In the genomic region with DNA sequence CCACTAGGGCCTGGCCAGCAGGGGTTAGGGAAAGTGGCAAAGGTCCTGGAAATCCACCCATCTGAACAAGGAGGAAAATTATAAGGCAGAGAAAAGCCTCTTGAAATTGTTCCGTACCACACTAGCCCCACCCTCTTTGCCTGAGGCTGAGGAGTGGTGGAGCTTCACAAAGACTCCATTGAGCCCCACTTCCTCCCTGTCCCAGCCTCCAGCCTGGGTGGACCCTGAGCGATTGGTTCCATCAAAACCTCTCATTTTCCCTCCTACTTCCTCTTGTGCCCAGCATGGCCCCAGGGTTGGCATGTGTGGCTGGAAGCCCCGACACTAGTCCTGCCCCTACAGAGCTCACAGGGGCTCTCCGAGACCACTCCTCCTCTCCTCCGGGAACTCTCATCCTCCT, we compare ENCODE assay signal across 23 mouse cellular contexts. TPM values are rescaled to one million over a fixed set of nuclear protein-coding genes. Genes with fewer than 3 reads are reported as not detected.
DNase-seq lines count a peak whose midpoint lies in the region; ATAC-seq and TF ChIP-seq lines count a peak whose summit lies in the region.
"Had no signal": no experiment of that assay in that cellular context is flagged by ENCODE, and none has a peak within 500 bp of the region (broad histone marks: within the 10 kb centered on the region; RNA-seq: fewer than 3 reads in every experiment).

No protein-coding gene starts in this region.

- no peak for TF ChIP-seq CTCF in ES-Bruce4 (IDR thresholded peaks at IDR 0.05; ENCODE audit: low read depth, low read length)

- no peaks in the 10 kb centered on the region for H3K9me3 ChIP-seq in hindbrain, embryonic 10.5 days
- no peaks in the 10 kb centered on the region for H3K9me3 ChIP-seq in hindbrain, embryonic 12.5 days (replicated peaks)
- no peaks in the 10 kb centered on the region for H3K9me3 ChIP-seq in ES-Bruce4 (replicated peaks; ENCODE audit: control insufficient read depth, insufficient read depth, low read length, poor library complexity, severe bottlenecking)
- no peaks in the 10 kb centered on the region for H3K9me3 ChIP-seq in embryonic facial prominence, embryonic 13.5 days
- H3K9me3 ChIP-seq in limb, embryonic 13.5 days, result no peaks in the 10 kb centered on the region
- H3K9me3 ChIP-seq: embryonic facial prominence, embryonic 12.5 days; liver, embryonic 12.5 days; midbrain, embryonic 12.5 days had no signal

- no peak for ATAC-seq in hindbrain, embryonic 12.5 days (ENCODE audit: low FRiP score)
- ATAC-seq in embryonic facial prominence, embryonic 13.5 days (ENCODE audit: insufficient number of reproducible peaks, insufficient read depth, low FRiP score, low TSS enrichment, low read depth), result no peak
- no peak for ATAC-seq in limb, embryonic 13.5 days (ENCODE audit: low FRiP score, low read depth)
- ATAC-seq: liver, embryonic 12.5 days had no signal

- peaks cover 25% of the 10 kb centered on the region for H3K4me1 ChIP-seq in hindbrain, embryonic 10.5 days (replicated peaks)
- peaks cover 13% of the 10 kb centered on the region for H3K4me1 ChIP-seq in hindbrain, embryonic 12.5 days
- H3K4me1 ChIP-seq in ES-Bruce4 (ENCODE audit: control insufficient read depth, insufficient read depth, low read length), result peaks cover 2% of the 10 kb centered on the region
- peaks cover 73% of the 10 kb centered on the region for H3K4me1 ChIP-seq in embryonic facial prominence, embryonic 13.5 days
- H3K4me1 ChIP-seq in limb, embryonic 13.5 days, result peaks cover 79% of the 10 kb centered on the region
- H3K4me1 ChIP-seq: liver, embryonic 12.5 days; midbrain, embryonic 12.5 days had no signal

- no peak overlapping the region for H3K4me3 ChIP-seq in hindbrain, embryonic 10.5 days
- no peak overlapping the region for H3K4me3 ChIP-seq in hindbrain, embryonic 12.5 days
- H3K4me3 ChIP-seq in ES-Bruce4 (ENCODE audit: low read depth, low read length), result no peak overlapping the region
- H3K4me3 ChIP-seq in embryonic facial prominence, embryonic 13.5 days, result no peak overlapping the region
- no peak overlapping the region for H3K4me3 ChIP-seq in limb, embryonic 13.5 days
- H3K4me3 ChIP-seq: embryonic facial prominence, embryonic 12.5 days; liver, embryonic 12.5 days; midbrain, embryonic 12.5 days; myocyte had no signal

- no peaks in the 10 kb centered on the region for H3K36me3 ChIP-seq in hindbrain, embryonic 10.5 days
- no peaks in the 10 kb centered on the region for H3K36me3 ChIP-seq in hindbrain, embryonic 12.5 days
- no peaks in the 10 kb centered on the region for H3K36me3 ChIP-seq in ES-Bruce4 (ENCODE audit: control insufficient read depth, insufficient read depth, low read length, poor library complexity, severe bottlenecking)
- H3K36me3 ChIP-seq in embryonic facial prominence, embryonic 13.5 days, result no peaks in the 10 kb centered on the region
- 0 out of 2 replicates have a peak, but pooled peaks cover 15% of the 10 kb centered on the region for H3K36me3 ChIP-seq in limb, embryonic 13.5 days
- H3K36me3 ChIP-seq: embryonic facial prominence, embryonic 12.5 days; liver, embryonic 12.5 days; midbrain, embryonic 12.5 days had no signal

- H3K9ac ChIP-seq in hindbrain, embryonic 12.5 days, result no peak overlapping the region
- H3K9ac ChIP-seq in ES-Bruce4 (ENCODE audit: low read depth, poor library complexity, severe bottlenecking), result no peak overlapping the region
- no peak overlapping the region for H3K9ac ChIP-seq in embryonic facial prominence, embryonic 13.5 days
- no peak overlapping the region for H3K9ac ChIP-seq in limb, embryonic 13.5 days
- H3K9ac ChIP-seq: embryonic facial prominence, embryonic 12.5 days; liver, embryonic 12.5 days; lung, embryonic 14.5 days; midbrain, embryonic 12.5 days had no signal

- TF ChIP-seq EP300 in ES-Bruce4 (IDR thresholded peaks at IDR 0.05; ENCODE audit: insufficient read depth, low read depth, low read length), result 0 out of 2 replicates have a peak, but pooled peaks have one; percentile 36

- peak overlapping the region; percentile 45; the same call in 1 of the 2 replicates for H3K27ac ChIP-seq in hindbrain, embryonic 10.5 days
- no peak overlapping the region for H3K27ac ChIP-seq in hindbrain, embryonic 12.5 days
- H3K27ac ChIP-seq in ES-Bruce4 (ENCODE audit: insufficient read depth, low read length), result no peak overlapping the region
- H3K27ac ChIP-seq in embryonic facial prominence, embryonic 13.5 days, result peak overlapping the region; percentile 55; the same call in 1 of the 2 replicates
- peak overlapping the region; percentile 63; the same call in 1 of the 2 replicates for H3K27ac ChIP-seq in limb, embryonic 13.5 days
- H3K27ac ChIP-seq: embryonic facial prominence, embryonic 12.5 days; liver, embryonic 12.5 days; macrophage; midbrain, embryonic 12.5 days had no signal

- 0 out of 2 replicates have a peak, but pooled peaks cover 7% of the 10 kb centered on the region for H3K27me3 ChIP-seq in hindbrain, embryonic 10.5 days (ENCODE audit: insufficient read depth, poor library complexity, severe bottlenecking)
- H3K27me3 ChIP-seq in hindbrain, embryonic 12.5 days, result 0 out of 2 replicates have a peak, but pooled peaks cover 4% of the 10 kb centered on the region
- no peaks in the 10 kb centered on the region for H3K27me3 ChIP-seq in ES-Bruce4 (ENCODE audit: control insufficient read depth, insufficient read depth, low read length, poor library complexity, severe bottlenecking)
- no peaks in the 10 kb centered on the region for H3K27me3 ChIP-seq in embryonic facial prominence, embryonic 13.5 days
- H3K27me3 ChIP-seq in limb, embryonic 13.5 days, result no peaks in the 10 kb centered on the region

- TF ChIP-seq POLR2A in ES-Bruce4 (IDR thresholded peaks at IDR 0.05; ENCODE audit: insufficient read depth, low read length), result no peak

- H3K4me2 ChIP-seq in hindbrain, embryonic 12.5 days (replicated peaks), result no peak overlapping the region
- H3K4me2 ChIP-seq in embryonic facial prominence, embryonic 13.5 days, result no peak overlapping the region
- H3K4me2 ChIP-seq in limb, embryonic 13.5 days (replicated peaks), result no peak overlapping the region
- H3K4me2 ChIP-seq: embryonic facial prominence, embryonic 12.5 days; liver, embryonic 12.5 days; lung, embryonic 14.5 days; midbrain, embryonic 12.5 days had no signal

- no peak for DNase-seq in hindbrain, embryonic 10.5 days (ENCODE audit: low spot score)
- no peak for DNase-seq in adrenal gland, adult 8-10 months
- DNase-seq in urinary bladder, postnatal 4 days (ENCODE audit: low spot score in 2 of 2), result no peak
- no peak for DNase-seq in B cell, adult 2 months
- DNase-seq: cerebellum, adult 11-12 months; spleen, adult 18-20 months; thymus, postnatal 14 days had no signal

- WGBS in hindbrain, embryonic 10.5 days, result 76% methylated on average over 5 of the region's 5 CpGs
- WGBS in hindbrain, embryonic 12.5 days, result 71% methylated on average over 5 of the region's 5 CpGs
- WGBS in embryonic facial prominence, embryonic 13.5 days, result 47% methylated on average over 5 of the region's 5 CpGs
- 70% methylated on average over 5 of the region's 5 CpGs for WGBS in limb, embryonic 13.5 days

RNA-seq across cellular contexts. Expression of a gene that starts 12.5 kb away (rescaled TPM):
- 1.9 and 2.0 TPM in 2 replicates for polyA plus RNA-seq in hindbrain, embryonic 10.5 days (2016; fragmentation: Nextera tagmentation; extraction: Ambion mirVana)
- polyA plus RNA-seq in hindbrain, embryonic 12.5 days (2016; fragmentation: Nextera tagmentation; extraction: Ambion mirVana), result 6.8 and 8.9 TPM in 2 replicates
- polyA plus RNA-seq in ES-Bruce4 (2011; ENCODE audit: insufficient read depth, insufficient read length, low read depth, missing spikeins), result 0.48 and 0.53 TPM in 2 replicates
- 17.6 and 22.5 TPM in 2 replicates for polyA plus RNA-seq in embryonic facial prominence, embryonic 13.5 days (2015; fragmentation: Nextera tagmentation; extraction: Ambion mirVana)
- 38.3 and 41.1 TPM in 2 replicates for polyA plus RNA-seq in limb, embryonic 13.5 days (2015; fragmentation: Nextera tagmentation; extraction: Ambion mirVana)
- 10 to 100 TPM in 1 of 4 experiments, 1 to 10 TPM in 3; 6.4 to 15.0 (median 8.1) TPM for total RNA-seq in adrenal gland, adult 8-10 months (2022)
- total RNA-seq: common myeloid progenitor, adult 5-6 weeks; hematopoietic stem cell, adult 5-6 weeks had no signal
- polyA plus RNA-seq: macrophage had no signal

RNA-seq across cellular contexts. Expression of a gene that starts 12.8 kb away (rescaled TPM):
- polyA plus RNA-seq in hindbrain, embryonic 10.5 days (2016; fragmentation: Nextera tagmentation; extraction: Ambion mirVana), result 0.14 TPM in 1 of 2 replicates, not detected in the other
- 0.29 and 0.54 TPM in 2 replicates for polyA plus RNA-seq in hindbrain, embryonic 12.5 days (2016; fragmentation: Nextera tagmentation; extraction: Ambion mirVana)
- polyA plus RNA-seq in ES-Bruce4 (2011; ENCODE audit: insufficient read depth, insufficient read length, low read depth, missing spikeins), result not detected in 2 replicates
- polyA plus RNA-seq in embryonic facial prominence, embryonic 13.5 days (2015; fragmentation: Nextera tagmentation; extraction: Ambion mirVana), result 0.52 and 0.91 TPM in 2 replicates
- 0.27 and 0.94 TPM in 2 replicates for polyA plus RNA-seq in limb, embryonic 13.5 days (2015; fragmentation: Nextera tagmentation; extraction: Ambion mirVana)
- total RNA-seq in adrenal gland, adult 8-10 months (2022), result 1 to 10 TPM in 1 of 4 experiments, under 1 TPM in 2, not detected in 1; 0.29 to 1.5 (median 0.40) TPM
- total RNA-seq: common myeloid progenitor, adult 5-6 weeks; hematopoietic stem cell, adult 5-6 weeks; layer of hippocampus, postnatal 14 days; left cerebral cortex, postnatal 14 days; MEL had no signal
- polyA plus RNA-seq: forebrain, embryonic 11.5 days; liver, embryonic 12.5 days; macrophage; midbrain, embryonic 12.5 days had no signal

RNA-seq across cellular contexts. Expression of a gene that starts 50.9 kb away (rescaled TPM):
- polyA plus RNA-seq in hindbrain, embryonic 10.5 days (2016; fragmentation: Nextera tagmentation; extraction: Ambion mirVana), result 6.7 and 9.2 TPM in 2 replicates
- polyA plus RNA-seq in hindbrain, embryonic 12.5 days (2016; fragmentation: Nextera tagmentation; extraction: Ambion mirVana), result 7.2 and 7.3 TPM in 2 replicates
- polyA plus RNA-seq in ES-Bruce4 (2011; ENCODE audit: insufficient read depth, insufficient read length, low read depth, missing spikeins), result 4.2 and 4.5 TPM in 2 replicates
- 11.5 and 13.1 TPM in 2 replicates for polyA plus RNA-seq in embryonic facial prominence, embryonic 13.5 days (2015; fragmentation: Nextera tagmentation; extraction: Ambion mirVana)
- 12.0 and 13.1 TPM in 2 replicates for polyA plus RNA-seq in limb, embryonic 13.5 days (2015; fragmentation: Nextera tagmentation; extraction: Ambion mirVana)
- 10 to 100 TPM; 31.4 to 52.0 (median 39.9) TPM for total RNA-seq in adrenal gland, adult 8-10 months (2022)

RNA-seq across cellular contexts. Expression of a gene that starts 60.0 kb away (rescaled TPM):
- polyA plus RNA-seq in hindbrain, embryonic 10.5 days (2016; fragmentation: Nextera tagmentation; extraction: Ambion mirVana), result 66.8 and 67.9 TPM in 2 replicates
- 60.9 and 62.7 TPM in 2 replicates for polyA plus RNA-seq in hindbrain, embryonic 12.5 days (2016; fragmentation: Nextera tagmentation; extraction: Ambion mirVana)
- 89.9 and 101 TPM in 2 replicates for polyA plus RNA-seq in ES-Bruce4 (2011; ENCODE audit: insufficient read depth, insufficient read length, low read depth, missing spikeins)
- polyA plus RNA-seq in embryonic facial prominence, embryonic 13.5 days (2015; fragmentation: Nextera tagmentation; extraction: Ambion mirVana), result 88.1 and 93.9 TPM in 2 replicates
- 87.6 and 88.8 TPM in 2 replicates for polyA plus RNA-seq in limb, embryonic 13.5 days (2015; fragmentation: Nextera tagmentation; extraction: Ambion mirVana)
- 100 to 1,000 TPM; 102 to 128 (median 114) TPM for total RNA-seq in adrenal gland, adult 8-10 months (2022)

Comparison
In these comparisons a context has a peak if more than half of its experiments do, and no peak if none do; other contexts are left out.
1. H3K27ac ChIP-seq: peak in hindbrain, embryonic 10.5 days (single experiment), embryonic facial prominence, embryonic 13.5 days (single experiment) and limb, embryonic 13.5 days (single experiment); none in hindbrain, embryonic 12.5 days (single experiment) and ES-Bruce4 (single experiment).